Mouse (Mus musculus) v-Abl transformed pro-B cells (cell line): ENCODE measurements at regions not wholly inside any gene's neighbourhood (a gene's known extent, or its start where the extent isn't known, plus 50 kb on each side); places are given as distances from the start of the nearest gene placed in this dataset.

Experiments
- in situ Hi-C, 2 experiments: fragments of 400-800 bp; cut with MboI; formaldehyde crosslinking; loops; one replicate each; pipeline ENCODE4 v1.15.1; 2025; ENCODE audit not compliant: unreplicated experiment in 2 of 2

- in situ Hi-C loops, result no loop called here
Measured at GRCm38 (mm10) chr16:77884495-77884894, 282.6 kb upstream of the Gm11146 start.

DNA sequence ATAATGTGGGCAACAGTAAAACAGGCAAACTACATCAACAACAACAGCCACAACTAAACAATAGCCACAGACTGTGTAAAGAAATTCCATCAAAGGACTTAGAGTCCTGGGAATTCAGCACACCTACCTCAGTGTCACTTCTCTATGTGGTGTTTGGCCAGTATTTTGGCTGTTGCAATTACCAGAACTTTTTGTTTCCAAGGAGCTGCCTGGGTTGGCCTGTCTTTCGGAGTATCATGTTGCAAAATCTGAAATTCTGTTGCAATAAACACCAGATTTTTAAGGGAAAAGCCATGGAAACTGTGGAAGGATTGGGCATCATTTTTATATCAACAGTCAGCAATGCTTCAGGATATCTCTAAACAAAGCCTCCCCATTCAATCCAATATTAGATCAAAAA, 275.1 kb upstream of the Gm11146 start:
- in situ Hi-C loops, result no loop called here

- in situ Hi-C loops, result no loop called here
Measured at GRCm38 (mm10) chr16:77863246-77863645, 261.4 kb upstream of the Gm11146 start.

DNA sequence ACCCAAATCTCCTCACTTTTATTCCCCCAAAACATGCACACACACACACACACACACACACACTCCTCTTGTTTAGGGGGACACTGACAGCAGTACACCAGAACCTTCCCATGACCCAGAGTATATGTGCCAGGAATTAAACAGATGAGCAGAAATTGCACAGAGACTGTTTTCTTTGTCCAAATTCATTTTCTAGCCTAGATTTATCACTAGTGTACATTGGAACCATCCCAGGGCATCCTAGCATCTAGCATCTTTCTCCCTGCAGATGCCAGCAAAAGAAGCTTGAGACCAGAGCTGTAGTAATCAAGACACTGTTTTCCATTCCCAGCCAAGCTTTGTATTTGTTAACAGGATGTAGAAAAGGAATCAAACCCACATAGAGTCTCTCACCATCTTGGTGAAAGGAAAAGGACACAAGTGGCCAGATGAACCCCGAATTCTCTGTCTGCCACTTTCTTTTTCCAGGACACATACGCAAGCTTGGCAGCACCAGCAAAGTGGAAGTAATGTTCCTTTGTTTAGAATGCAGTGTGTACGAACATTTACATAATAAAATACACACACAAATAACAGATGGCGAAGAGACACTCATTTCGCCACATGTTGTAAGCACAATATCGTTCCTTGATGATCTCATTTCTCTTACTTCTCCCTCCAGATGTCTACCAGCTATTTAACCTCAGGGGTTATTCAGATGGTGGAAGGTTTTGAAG, 250.3 kb upstream of the Gm11146 start:
- in situ Hi-C loops, result no loop called here

DNA sequence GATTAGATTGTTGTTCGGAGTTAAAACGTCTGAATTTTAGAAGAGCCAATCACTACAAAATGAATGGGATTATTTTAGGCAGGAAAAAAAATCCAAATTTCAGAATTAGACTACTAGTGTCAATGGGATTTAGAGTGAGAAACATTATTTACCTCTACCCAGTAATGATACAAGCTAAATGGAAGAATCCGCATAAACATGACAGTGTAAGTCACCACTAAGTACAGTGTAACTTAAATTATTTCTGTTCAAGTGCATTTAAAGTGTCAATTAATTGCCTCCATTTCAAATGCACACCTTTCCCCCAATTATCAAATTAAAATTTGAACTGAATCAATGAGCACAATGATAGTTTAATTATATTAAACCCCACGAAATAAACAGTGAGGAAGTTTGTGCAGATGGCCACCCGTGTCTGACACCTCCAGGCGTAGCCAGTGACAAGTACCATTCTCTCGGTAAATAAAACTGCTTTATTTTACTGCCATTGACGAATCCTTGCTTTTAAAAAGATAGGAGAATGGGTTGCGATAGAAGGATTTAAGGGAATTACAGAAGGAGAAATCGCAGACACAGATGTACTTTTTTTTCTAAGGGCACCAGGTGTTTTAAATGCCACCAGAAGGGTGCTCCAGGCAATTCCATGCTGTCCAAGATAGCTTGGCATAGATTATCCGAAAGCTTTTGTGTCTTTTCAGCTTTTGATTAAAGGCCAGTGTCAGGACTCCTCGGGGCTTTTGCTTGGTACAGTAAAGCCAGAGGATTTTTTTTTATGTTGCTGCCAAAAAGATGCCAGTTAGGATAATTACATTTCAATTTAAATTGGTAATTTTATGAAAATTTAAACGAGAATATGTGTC, 249.5 kb upstream of the Gm11146 start:
- in situ Hi-C loops, result no loop called here

GRCm38 (mm10) chr16:77835767-77836166, 233.9 kb upstream of the Gm11146 start:
- in situ Hi-C loops, result no loop called here

GRCm38 (mm10) chr16:77827322-77828117, 225.6 kb upstream of the Gm11146 start:
- in situ Hi-C loops, result no loop called here

GRCm38 (mm10) chr16:77799709-77800108, 197.8 kb upstream of the Gm11146 start:
- in situ Hi-C loops, result no loop called here

GRCm38 (mm10) chr16:77796926-77797325, 195.0 kb upstream of the Gm11146 start:
- in situ Hi-C loops, result no loop called here

GRCm38 (mm10) chr16:77789652-77790051, 187.8 kb upstream of the Gm11146 start:
- in situ Hi-C loops, result no loop called here

- in situ Hi-C loops, result no loop called here
Measured at GRCm38 (mm10) chr16:77789206-77789605, 187.3 kb upstream of the Gm11146 start.

DNA sequence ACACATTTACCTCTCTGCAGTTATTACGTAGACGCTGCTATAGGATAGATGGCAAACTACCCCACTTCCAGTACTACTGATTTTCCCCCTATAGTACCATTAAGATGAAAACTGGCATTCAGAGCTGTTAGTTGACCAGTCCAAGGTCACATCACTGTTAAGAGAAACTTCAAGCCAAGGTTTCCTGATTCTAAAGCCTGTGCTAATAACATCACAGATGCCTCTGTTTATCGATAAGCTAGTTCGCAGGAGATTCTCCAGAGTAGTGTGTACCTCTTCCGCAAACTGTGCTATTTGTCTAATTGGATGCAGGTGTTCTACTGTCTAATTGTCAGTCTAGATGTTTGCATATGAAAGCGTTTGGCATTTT, 186.9 kb upstream of the Gm11146 start:
- in situ Hi-C loops, result no loop called here

GRCm38 (mm10) chr16:77788041-77788780, 186.3 kb upstream of the Gm11146 start:
- in situ Hi-C loops, result no loop called here

DNA sequence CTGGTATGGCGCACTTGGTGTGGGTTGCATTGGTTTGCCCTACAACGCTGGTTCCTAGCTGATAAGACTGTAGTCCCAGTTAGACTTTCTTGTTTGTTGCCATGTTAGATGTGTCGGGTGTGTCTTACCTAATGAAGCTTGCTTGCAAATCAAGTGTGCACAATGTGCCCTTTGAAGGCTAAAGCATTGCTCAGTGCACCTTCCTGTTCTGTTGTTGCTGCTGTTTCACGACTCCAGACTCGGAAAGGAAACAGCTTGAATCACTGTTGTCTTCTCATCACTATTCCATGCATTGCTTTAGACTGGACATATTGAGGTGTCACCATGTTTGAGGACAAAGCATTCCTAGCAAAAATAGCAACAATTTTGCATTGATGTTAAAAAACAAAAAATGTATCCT, 185.1 kb upstream of the Gm11146 start:
- in situ Hi-C loops, result no loop called here

DNA sequence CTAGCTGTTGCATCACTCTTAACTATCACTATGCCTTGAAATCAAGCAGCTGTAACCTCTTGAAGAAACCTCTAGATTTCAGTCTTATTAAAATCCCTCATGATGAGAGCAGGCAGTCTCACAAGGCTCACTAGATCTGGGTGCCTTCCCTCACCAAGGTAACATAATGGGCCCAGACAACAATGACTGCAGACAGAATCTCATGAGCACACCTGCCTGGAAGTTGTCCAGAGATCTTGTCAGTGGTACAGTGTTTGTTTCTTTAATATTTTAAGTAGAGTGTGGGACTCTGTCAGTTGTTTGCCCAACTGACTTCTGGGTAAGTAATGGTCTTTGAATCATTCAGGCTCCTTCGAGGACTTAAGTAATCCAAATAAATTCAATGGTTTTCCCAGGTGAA, 177.1 kb upstream of the Gm11146 start:
- in situ Hi-C loops, result no loop called here

DNA sequence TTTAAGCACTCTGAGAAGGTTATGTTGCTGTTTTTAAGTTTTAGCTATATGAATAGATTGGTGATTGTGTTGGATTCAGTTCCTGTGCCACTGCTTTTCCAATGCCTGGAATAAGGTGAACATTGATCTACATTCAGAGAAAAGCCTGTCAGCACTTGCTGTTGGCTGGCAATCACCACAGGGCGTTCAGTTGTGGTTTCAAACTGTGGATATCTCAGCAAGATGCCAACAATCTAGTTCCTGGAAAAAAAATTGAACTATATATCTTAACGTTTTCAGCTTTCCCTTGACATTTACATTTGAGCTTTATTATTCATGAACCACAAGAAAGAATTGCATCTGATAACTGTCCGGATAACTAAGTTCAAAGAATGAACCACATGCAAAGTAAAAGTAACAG, 170.2 kb upstream of the Gm11146 start:
- in situ Hi-C loops, result no loop called here

GRCm38 (mm10) chr16:77760926-77761347, 159.0 kb upstream of the Gm11146 start:
- in situ Hi-C loops, result no loop called here

GRCm38 (mm10) chr16:77760479-77760878, 158.6 kb upstream of the Gm11146 start:
- in situ Hi-C loops, result no loop called here

DNA sequence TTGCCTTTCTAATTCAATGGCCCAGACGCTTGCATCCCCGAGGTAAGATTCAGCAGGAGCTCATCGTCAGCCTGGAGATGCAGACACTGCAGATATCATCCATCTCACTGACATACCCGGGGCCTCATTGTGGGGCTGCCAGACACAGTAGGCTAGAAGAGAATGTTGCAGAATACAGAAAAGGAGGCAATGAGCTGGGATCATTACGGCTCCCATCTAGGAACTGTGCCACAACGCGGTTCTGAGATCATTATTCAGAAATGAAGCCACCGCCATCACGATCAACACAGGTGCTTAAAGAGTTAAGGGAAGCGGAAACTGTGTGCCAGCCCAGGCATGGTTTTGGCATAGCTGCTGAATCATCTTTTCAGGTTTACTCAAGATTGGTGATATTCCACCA, 158.1 kb upstream of the Gm11146 start:
- in situ Hi-C loops, result no loop called here

GRCm38 (mm10) chr16:77754882-77755281, 153.0 kb upstream of the Gm11146 start:
- in situ Hi-C loops, result no loop called here

- in situ Hi-C loops, result no loop called here
Measured at GRCm38 (mm10) chr16:77749474-77749873, 147.6 kb upstream of the Gm11146 start.
